16 mouse cellular contexts compared by ENCODE assay signal in genomic region chr13:72977213-72977612, GRCm38 (mm10).
"Had no signal": no experiment of that assay in that cellular context is flagged by ENCODE, and none has a peak within 500 bp of the region (broad histone marks: within the 10 kb centered on the region; RNA-seq: fewer than 3 reads in every experiment).

No protein-coding gene starts in this region.

- ATAC-seq: intestine, postnatal 0 days had no signal

- H3K27ac ChIP-seq: kidney, postnatal 0 days; layer of hippocampus, adult 2 months; left cerebral cortex, adult 2 months; liver, embryonic 15.5 days; stomach, postnatal 0 days had no signal

- H3K4me2 ChIP-seq: liver, embryonic 15.5 days; midbrain, embryonic 11.5 days had no signal

- H3K9me3 ChIP-seq: liver, embryonic 15.5 days had no signal

- DNase-seq: kidney, adult 2 months; kidney, postnatal 25 days; layer of hippocampus, adult 9-11 months; lung, adult 2 months; lung, postnatal 14 days; lung, postnatal 4 days; midbrain, embryonic 14.5 days; thymus, adult 2 months; thymus, postnatal 36 days had no signal

- H3K27me3 ChIP-seq: liver, embryonic 15.5 days had no signal

- H3K4me1 ChIP-seq: liver, embryonic 15.5 days had no signal

- H3K4me3 ChIP-seq: layer of hippocampus, adult 2 months; left cerebral cortex, adult 2 months; liver, embryonic 15.5 days had no signal

- H3K9ac ChIP-seq: liver, embryonic 15.5 days had no signal

- H3K36me3 ChIP-seq: liver, embryonic 15.5 days had no signal
